Mouse (Mus musculus) cerebellum, adult 2 months (tissue): ENCODE measurements at regions not wholly inside any gene's neighbourhood (a gene's known extent, or its start where the extent isn't known, plus 50 kb on each side); places are given as distances from the start of the nearest gene placed in this dataset.

Source experiments
- DNase-seq, 2 experiments: peaks; one replicate each; pipeline ENCODE4 v3.0.0; 2021
- H3K27ac ChIP-seq: fragments of 200-500 bp; 2 replicates; pipeline ENCODE4 v1.5.1; 2012; ENCODE audit warnings: low read length, control low read depth, inconsistent platforms; ENCODE audit not compliant: insufficient read depth
- H3K27me3 ChIP-seq: fragments of 200-500 bp; 2 replicates; pipeline ENCODE4 v1.6.1; 2012; ENCODE audit warnings: inconsistent platforms, mild to moderate bottlenecking, low read length, moderate library complexity; ENCODE audit not compliant: control insufficient read depth, insufficient read depth
- H3K4me1 ChIP-seq: fragments of 200-500 bp; 2 replicates; pipeline ENCODE4 v1.6.1; 2011; ENCODE audit warnings: low read length; ENCODE audit not compliant: control insufficient read depth, insufficient read depth
- H3K4me3 ChIP-seq: fragments of 200-500 bp; replicated peaks from 2 replicates; pipeline ENCODE3; 2011; ENCODE audit warnings: mild to moderate bottlenecking, low read depth, low read length, control low read depth; ENCODE audit not compliant: insufficient read depth
- CTCF ChIP-seq: fragments of 200-500 bp; IDR thresholded peaks from 2 replicates; pipeline ENCODE4 v1.5.1; 2011; ENCODE audit warnings: low read depth, mild to moderate bottlenecking, control low read depth, low read length, moderate library complexity, borderline replicate concordance; ENCODE audit not compliant: insufficient read depth
- POLR2A ChIP-seq: fragments of 200-500 bp; IDR thresholded peaks from 2 replicates; pipeline ENCODE4 v1.6.1; 2011; ENCODE audit warnings: low read length, control low read depth, borderline replicate concordance; ENCODE audit not compliant: insufficient read depth
- WGBS: fragments of 180-500 bp; shearing (Covaris S2); methylation state at CpG from one replicate; pipeline ENCODE4 v1.1.7; 2018; 5-methylcytosine and 5-hydroxymethylcytosine counted together

DNA sequence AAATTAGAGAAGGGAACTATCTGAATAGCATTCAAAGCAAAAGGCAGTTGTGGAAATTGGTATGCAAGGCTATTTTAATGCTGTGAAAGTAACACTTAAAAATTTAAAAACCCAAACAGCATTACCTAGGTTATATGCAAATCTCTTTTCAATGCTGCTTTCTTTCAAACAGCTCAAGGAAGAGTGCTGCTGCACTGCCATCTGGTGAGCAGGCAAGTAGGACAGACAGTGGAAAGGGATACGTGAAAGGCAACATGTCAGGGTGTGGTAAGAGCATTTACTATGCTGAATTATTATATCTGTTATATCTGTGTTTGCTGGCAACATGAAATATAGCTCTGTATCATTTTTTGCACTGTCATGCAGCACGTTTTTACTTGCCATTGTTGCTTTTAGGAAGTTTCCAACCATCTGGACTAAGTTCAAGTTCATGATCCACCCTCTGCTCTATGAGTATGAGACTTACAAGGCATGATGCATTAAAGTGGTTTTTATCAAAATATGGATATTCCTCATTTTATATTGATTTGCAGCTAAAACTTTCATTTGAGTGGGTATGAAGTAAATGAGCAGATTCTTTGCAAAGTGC lies 1223.0 kb downstream of the Dnajb9 start:
- H3K27me3 ChIP-seq, result no peaks in the 10 kb centered on the region
- 27% methylated on average over 2 of the region's 2 CpGs for WGBS
- no peak overlapping the region for H3K4me3 ChIP-seq
- H3K4me1 ChIP-seq, result no peaks in the 10 kb centered on the region
- DNase-seq, result peak in 1 of 2 experiments; percentile 2
- TF ChIP-seq POLR2A, result no peak
- peak; percentile 18; the same call in 1 of the 2 replicates for TF ChIP-seq CTCF
- no peak overlapping the region for H3K27ac ChIP-seq

DNA sequence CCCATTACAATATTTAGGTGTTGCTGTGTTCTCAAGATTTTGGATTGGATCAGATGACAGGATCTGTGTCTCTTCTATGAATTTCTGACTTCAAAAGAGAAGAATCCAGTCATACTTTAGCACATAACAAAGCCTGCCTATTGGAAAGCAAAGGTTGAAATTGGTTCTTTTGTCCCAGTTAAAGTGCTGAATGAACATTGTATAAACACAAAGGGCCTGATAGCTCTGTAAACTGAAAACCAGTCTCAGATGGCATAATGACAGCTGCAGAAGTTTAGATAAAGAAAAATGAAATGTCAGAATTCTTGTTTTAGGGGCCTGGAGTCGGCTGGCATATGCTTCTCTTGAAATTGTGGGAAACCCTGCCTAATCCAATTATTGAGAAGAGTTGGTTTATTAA lies 1223.6 kb downstream of the Dnajb9 start:
- H3K4me3 ChIP-seq, result no peak overlapping the region
- no peak for TF ChIP-seq POLR2A
- TF ChIP-seq CTCF, result no peak
- H3K27me3 ChIP-seq, result no peaks in the 10 kb centered on the region
- no peaks in the 10 kb centered on the region for H3K4me1 ChIP-seq
- DNase-seq, result no peak
- WGBS, result 64% methylated on average over 1 of the region's 1 CpGs
- H3K27ac ChIP-seq, result no peak overlapping the region

- 92% methylated on average over 1 of the region's 1 CpGs for WGBS
Measured at GRCm38 (mm10) chr12:42986096-42986495, 1224.0 kb downstream of the Dnajb9 start.

DNA sequence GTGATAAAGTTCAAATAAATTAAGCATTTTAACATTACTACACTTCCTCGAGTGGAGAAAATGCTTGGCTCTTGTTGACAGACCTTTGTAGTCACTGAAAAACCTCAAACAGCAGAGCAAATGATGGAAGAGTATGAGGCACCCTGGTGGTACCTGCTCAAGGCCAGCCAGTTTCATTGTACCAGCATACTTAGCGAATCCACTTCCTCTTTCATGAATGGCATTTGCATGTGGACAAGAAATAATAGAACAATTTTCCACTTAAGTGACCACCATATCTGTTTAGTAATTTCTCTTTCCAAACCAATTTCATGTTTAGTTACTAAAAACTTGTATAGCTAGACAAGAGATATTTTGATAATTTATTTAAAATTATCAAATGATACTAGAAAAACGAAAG lies 1231.3 kb downstream of the Dnajb9 start:
- no peak overlapping the region for H3K27ac ChIP-seq
- no peaks in the 10 kb centered on the region for H3K4me1 ChIP-seq
- no peak for TF ChIP-seq POLR2A
- TF ChIP-seq CTCF, result no peak
- H3K4me3 ChIP-seq, result no peak overlapping the region
- WGBS, result 66% methylated on average over 3 of the region's 3 CpGs
- H3K27me3 ChIP-seq, result no peaks in the 10 kb centered on the region
- no peak for DNase-seq

More at GRCm38 (mm10) chr12:42986096-42986495, 1224.0 kb downstream of the Dnajb9 start:
- H3K4me1 ChIP-seq, result no peaks in the 10 kb centered on the region
- DNase-seq, result no peak
- no peak for TF ChIP-seq CTCF
- no peak for TF ChIP-seq POLR2A
- no peaks in the 10 kb centered on the region for H3K27me3 ChIP-seq
- no peak overlapping the region for H3K4me3 ChIP-seq
- no peak overlapping the region for H3K27ac ChIP-seq

- Histone ChIP-seq H3K27me3 (no peaks in the 10 kb centered on the region), H3K4me1 (no peaks in the 10 kb centered on the region), H3K4me3 (no peak overlapping the region), H3K27ac (no peak overlapping the region)
- WGBS, result 74% methylated on average over 4 of the region's 4 CpGs
- TF ChIP-seq CTCF, result no peak
- no peak for TF ChIP-seq POLR2A
- no peak for DNase-seq
Measured at GRCm38 (mm10) chr12:42972766-42973165, 1237.4 kb downstream of the Dnajb9 start.

DNA sequence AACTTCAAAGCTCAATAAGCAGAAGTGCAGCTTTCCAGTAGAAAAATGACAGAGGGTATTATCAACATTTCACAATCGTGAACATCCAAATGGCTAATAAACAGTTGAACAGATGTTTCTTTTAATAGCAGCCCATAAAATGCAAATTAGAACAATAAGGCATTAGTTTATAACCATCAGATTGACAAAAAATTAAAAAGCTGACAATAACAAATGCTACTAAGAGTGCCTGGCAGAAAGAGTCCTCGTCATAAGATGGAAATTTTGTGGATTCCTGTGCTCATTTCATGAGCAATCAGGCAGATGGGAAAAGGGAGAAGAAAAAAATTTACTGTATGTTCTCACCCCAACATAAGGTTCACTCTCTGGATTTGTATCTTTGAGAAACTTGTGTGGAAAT lies 1248.6 kb downstream of the Dnajb9 start:
- Histone ChIP-seq H3K4me1 (no peaks in the 10 kb centered on the region), H3K4me3 (no peak overlapping the region), H3K27ac (no peak overlapping the region), H3K27me3 (no peaks in the 10 kb centered on the region)
- WGBS, result 44% methylated on average over 2 of the region's 2 CpGs
- TF ChIP-seq CTCF (no peak), POLR2A (no peak)
- DNase-seq, result no peak

GRCm38 (mm10) chr12:42947961-42948360 lies 1262.2 kb downstream of the Dnajb9 start:
- Histone ChIP-seq H3K27ac (no peak overlapping the region), H3K4me1 (no peaks in the 10 kb centered on the region), H3K27me3 (no peaks in the 10 kb centered on the region), H3K4me3 (no peak overlapping the region)
- 7% methylated on average over 2 of the region's 2 CpGs for WGBS
- no peak for TF ChIP-seq POLR2A
- no peak for TF ChIP-seq CTCF
- DNase-seq, result peak in 1 of 2 experiments; percentile 0

- no peak overlapping the region for H3K27ac ChIP-seq
- no peaks in the 10 kb centered on the region for H3K4me1 ChIP-seq
- WGBS, result 78% methylated on average over 2 of the region's 2 CpGs
- H3K27me3 ChIP-seq, result no peaks in the 10 kb centered on the region
- no peak for TF ChIP-seq POLR2A
- no peak for TF ChIP-seq CTCF
- no peak for DNase-seq
- no peak overlapping the region for H3K4me3 ChIP-seq
Measured at GRCm38 (mm10) chr12:42914374-42914773, 1295.8 kb downstream of the Dnajb9 start.
